Comparison of ENCODE assay signal across 8 mouse cellular contexts in the genomic region with DNA sequence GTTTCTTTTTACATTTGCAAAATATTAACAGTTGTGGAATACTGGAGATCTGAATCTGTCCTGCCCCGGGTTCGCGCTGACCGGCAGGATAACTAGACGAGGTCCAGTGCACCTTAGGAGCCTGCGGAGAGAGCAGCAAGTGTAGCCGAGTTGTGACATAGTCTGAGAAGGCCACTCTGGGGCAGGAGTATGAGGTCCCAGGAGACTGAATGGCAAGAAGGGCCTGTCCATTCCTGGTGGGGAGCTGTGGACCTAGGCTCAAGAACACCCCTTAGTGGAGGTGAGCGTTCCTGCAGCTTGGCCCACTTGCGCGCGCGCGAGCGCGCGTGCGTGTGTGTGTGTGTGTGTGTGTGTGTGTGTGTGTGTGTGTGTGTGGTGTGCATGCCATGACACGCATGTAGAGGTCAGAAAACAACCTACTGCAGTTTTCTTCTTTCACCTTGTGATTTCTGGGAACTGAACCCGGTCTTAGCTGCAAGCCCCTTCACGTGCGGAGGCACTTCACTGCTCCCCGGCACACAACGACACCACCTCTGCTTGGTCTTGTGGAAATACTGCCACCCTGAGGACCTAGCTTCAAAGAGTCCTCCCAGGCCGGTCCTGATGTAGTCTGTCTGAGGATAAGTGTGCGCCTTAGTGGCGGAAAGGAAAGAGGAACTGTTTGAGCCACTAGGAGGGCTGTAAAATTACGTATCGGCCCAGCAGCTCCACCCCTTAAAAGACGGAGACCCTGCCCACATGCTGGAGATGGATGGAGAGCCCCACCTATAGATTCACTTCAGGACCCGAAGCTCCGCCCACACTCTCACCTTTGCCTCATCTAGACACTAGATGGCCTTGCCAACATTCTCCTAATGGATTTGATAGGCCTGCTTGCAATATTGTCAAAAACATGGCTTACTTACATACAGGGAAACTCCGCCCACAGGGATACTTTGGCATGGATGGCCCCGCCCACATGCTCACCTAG. TPM values are rescaled to one million over a fixed set of nuclear protein-coding genes. Genes with fewer than 3 reads are reported as not detected.
DNase-seq lines count a peak whose midpoint lies in the region; ATAC-seq lines count a peak whose summit lies in the region.

No protein-coding gene starts in this region.

- WGBS in forebrain, embryonic 14.5 days, result 3% methylated on average over 32 of the region's 33 CpGs
- WGBS in hindbrain, embryonic 16.5 days, result 5% methylated on average over 26 of the region's 33 CpGs
- WGBS in limb, embryonic 10.5 days, result 4% methylated on average over 33 of the region's 33 CpGs
- 4% methylated on average over 33 of the region's 33 CpGs for WGBS in stomach, embryonic 14.5 days

- ATAC-seq in forebrain, embryonic 14.5 days, result peak; percentile 58; the same call in 1 of the 2 replicates
- ATAC-seq in hindbrain, embryonic 16.5 days, result peak; percentile 82
- peak; percentile 83 for ATAC-seq in stomach, embryonic 14.5 days (ENCODE audit: insufficient number of reproducible peaks, insufficient read depth, low FRiP score, low read depth)

- no peak overlapping the region for H3K4me3 ChIP-seq in forebrain, embryonic 14.5 days (ENCODE audit: low read depth, low read length)
- peak overlapping the region; percentile 28 for H3K4me3 ChIP-seq in hindbrain, embryonic 16.5 days (ENCODE audit: low read length)
- H3K4me3 ChIP-seq in limb, embryonic 10.5 days, result peak overlapping the region; percentile 45
- peak overlapping the region; percentile 19; the same call in 1 of the 2 replicates for H3K4me3 ChIP-seq in stomach, embryonic 14.5 days (ENCODE audit: low read depth, low read length)

- no peaks in the 10 kb centered on the region for H3K9me3 ChIP-seq in forebrain, embryonic 14.5 days (replicated peaks; ENCODE audit: control insufficient read depth, low read length)
- no peaks in the 10 kb centered on the region for H3K9me3 ChIP-seq in hindbrain, embryonic 16.5 days (ENCODE audit: control insufficient read depth, low read length)
- H3K9me3 ChIP-seq in limb, embryonic 10.5 days (replicated peaks), result no peaks in the 10 kb centered on the region
- no peaks in the 10 kb centered on the region for H3K9me3 ChIP-seq in stomach, embryonic 14.5 days (ENCODE audit: control insufficient read depth, low read depth, low read length)

- H3K27ac ChIP-seq in forebrain, embryonic 14.5 days (ENCODE audit: low read depth, low read length), result no peak overlapping the region
- H3K27ac ChIP-seq in hindbrain, embryonic 16.5 days (ENCODE audit: low read depth, low read length), result no peak overlapping the region
- H3K27ac ChIP-seq in limb, embryonic 10.5 days, result no peak overlapping the region
- H3K27ac ChIP-seq in stomach, embryonic 14.5 days (ENCODE audit: low read length), result peak overlapping the region; percentile 68; the same call in 1 of the 2 replicates

- no peaks in the 10 kb centered on the region for H3K36me3 ChIP-seq in forebrain, embryonic 14.5 days (ENCODE audit: control insufficient read depth, insufficient read depth, low read length)
- no peaks in the 10 kb centered on the region for H3K36me3 ChIP-seq in hindbrain, embryonic 16.5 days (ENCODE audit: control insufficient read depth, insufficient read depth, low read length)
- H3K36me3 ChIP-seq in limb, embryonic 10.5 days, result no peaks in the 10 kb centered on the region
- H3K36me3 ChIP-seq in stomach, embryonic 14.5 days (ENCODE audit: control insufficient read depth, insufficient read depth, low read length), result no peaks in the 10 kb centered on the region

- H3K27me3 ChIP-seq in forebrain, embryonic 14.5 days (replicated peaks; ENCODE audit: control insufficient read depth, insufficient read depth, low read length), result no peaks in the 10 kb centered on the region
- H3K27me3 ChIP-seq in hindbrain, embryonic 16.5 days (replicated peaks; ENCODE audit: control insufficient read depth, insufficient read depth, low read length), result no peaks in the 10 kb centered on the region; the same call in 1 of the 2 replicates
- 0 out of 2 replicates have a peak, but pooled peaks cover 4% of the 10 kb centered on the region for H3K27me3 ChIP-seq in limb, embryonic 10.5 days (ENCODE audit: low read depth, poor library complexity, severe bottlenecking)
- H3K27me3 ChIP-seq in stomach, embryonic 14.5 days (ENCODE audit: control insufficient read depth, insufficient read depth, low read length), result no peaks in the 10 kb centered on the region

- peaks cover 4% of the 10 kb centered on the region; the same call in 1 of the 2 replicates for H3K4me1 ChIP-seq in forebrain, embryonic 14.5 days (ENCODE audit: control insufficient read depth, insufficient read depth, low read length)
- H3K4me1 ChIP-seq in hindbrain, embryonic 16.5 days (ENCODE audit: control insufficient read depth, insufficient read depth, low read depth, low read length), result peaks cover 7% of the 10 kb centered on the region
- H3K4me1 ChIP-seq in limb, embryonic 10.5 days, result peaks cover 26% of the 10 kb centered on the region
- H3K4me1 ChIP-seq in stomach, embryonic 14.5 days (ENCODE audit: control insufficient read depth, insufficient read depth, low read length), result peaks cover 7% of the 10 kb centered on the region; the same call in 1 of the 2 replicates

- peak overlapping the region; percentile 13 for H3K9ac ChIP-seq in forebrain, embryonic 14.5 days (ENCODE audit: low read length)
- peak overlapping the region; percentile 35 for H3K9ac ChIP-seq in hindbrain, embryonic 16.5 days (ENCODE audit: low read depth, low read length)
- H3K9ac ChIP-seq in stomach, embryonic 14.5 days (replicated peaks; ENCODE audit: low read depth, low read length), result 0 out of 2 replicates have a peak overlapping the region, but pooled peaks have one; percentile 14

- peak overlapping the region; percentile 41 for H3K4me2 ChIP-seq in forebrain, embryonic 14.5 days (ENCODE audit: low read length)
- peak overlapping the region; percentile 56 for H3K4me2 ChIP-seq in hindbrain, embryonic 16.5 days (ENCODE audit: low read length)
- H3K4me2 ChIP-seq in stomach, embryonic 14.5 days (replicated peaks; ENCODE audit: low read depth, low read length), result peak overlapping the region; percentile 46

- DNase-seq in left cerebral cortex, adult 18-20 months (ENCODE audit: low spot score in 2 of 2), result peak; percentile 6 to 20
- no peak for DNase-seq in left cerebral cortex, adult 8-10 months (ENCODE audit: low spot score in 2 of 2)
- peak; percentile 49 for DNase-seq in c-Kit-positive CD71-positive TER-119-negative erythroid progenitor cells, embryonic 14.5 days (ENCODE audit: low read depth)
- DNase-seq in forebrain, embryonic 14.5 days (ENCODE audit: low spot score), result peak; percentile 41
- DNase-seq in limb, embryonic 10.5 days (ENCODE audit: low spot score), result peak; percentile 50
- DNase-seq in mesoderm, embryonic 11.5 days (ENCODE audit: low read depth, low spot score), result peak; percentile 49

RNA-seq across cellular contexts. Expression of a gene that starts 19.4 kb away (rescaled TPM):
- total RNA-seq in left cerebral cortex, adult 18-20 months (2021), result not detected
- total RNA-seq in left cerebral cortex, adult 8-10 months (2022), result not detected
- not detected in 2 replicates for polyA plus RNA-seq in forebrain, embryonic 14.5 days (2014; fragmentation: Nextera tagmentation; extraction: Ambion mirVana)
- polyA plus RNA-seq in hindbrain, embryonic 16.5 days (2015; fragmentation: Nextera tagmentation; extraction: Ambion mirVana), result not detected in 2 replicates
- 9.8 and 10.0 TPM in 2 replicates for polyA plus RNA-seq in limb, embryonic 10.5 days (2016; fragmentation: Nextera tagmentation; extraction: Ambion mirVana)
- polyA plus RNA-seq in stomach, embryonic 14.5 days (2014; fragmentation: Nextera tagmentation; extraction: Ambion mirVana), result 91.5 and 93.9 TPM in 2 replicates

RNA-seq across cellular contexts. Expression of a gene that starts 19.9 kb away (rescaled TPM):
- total RNA-seq in left cerebral cortex, adult 18-20 months (2021), result under 1 TPM in 1 of 2 experiments, not detected in 1; 0.49 TPM
- under 1 TPM in 2 of 4 experiments, not detected in 2; 0.50 to 0.93 TPM for total RNA-seq in left cerebral cortex, adult 8-10 months (2022)
- 5.9 and 9.0 TPM in 2 replicates for polyA plus RNA-seq in forebrain, embryonic 14.5 days (2014; fragmentation: Nextera tagmentation; extraction: Ambion mirVana)
- polyA plus RNA-seq in hindbrain, embryonic 16.5 days (2015; fragmentation: Nextera tagmentation; extraction: Ambion mirVana), result 4.2 and 4.6 TPM in 2 replicates
- 8.3 and 10.3 TPM in 2 replicates for polyA plus RNA-seq in limb, embryonic 10.5 days (2016; fragmentation: Nextera tagmentation; extraction: Ambion mirVana)
- 69.7 and 71.2 TPM in 2 replicates for polyA plus RNA-seq in stomach, embryonic 14.5 days (2014; fragmentation: Nextera tagmentation; extraction: Ambion mirVana)

RNA-seq across cellular contexts. Expression of a gene that starts 34.0 kb away (rescaled TPM):
- 1 to 10 TPM; 7.4 to 9.7 TPM for total RNA-seq in left cerebral cortex, adult 18-20 months (2021)
- total RNA-seq in left cerebral cortex, adult 8-10 months (2022), result 10 to 100 TPM in 3 of 4 experiments, 1 to 10 TPM in 1; 9.7 to 11.5 (median 11.1) TPM
- polyA plus RNA-seq in forebrain, embryonic 14.5 days (2014; fragmentation: Nextera tagmentation; extraction: Ambion mirVana), result 6.3 and 9.4 TPM in 2 replicates
- 5.2 and 7.0 TPM in 2 replicates for polyA plus RNA-seq in hindbrain, embryonic 16.5 days (2015; fragmentation: Nextera tagmentation; extraction: Ambion mirVana)
- polyA plus RNA-seq in limb, embryonic 10.5 days (2016; fragmentation: Nextera tagmentation; extraction: Ambion mirVana), result 11.0 and 16.5 TPM in 2 replicates
- polyA plus RNA-seq in stomach, embryonic 14.5 days (2014; fragmentation: Nextera tagmentation; extraction: Ambion mirVana), result 22.1 and 26.3 TPM in 2 replicates

RNA-seq across cellular contexts. Expression of a gene that starts 42.8 kb away (rescaled TPM):
- total RNA-seq in left cerebral cortex, adult 18-20 months (2021), result 10 to 100 TPM; 34.3 to 38.1 TPM
- 10 to 100 TPM; 35.2 to 39.9 (median 36.7) TPM for total RNA-seq in left cerebral cortex, adult 8-10 months (2022)
- 66.9 and 70.7 TPM in 2 replicates for polyA plus RNA-seq in forebrain, embryonic 14.5 days (2014; fragmentation: Nextera tagmentation; extraction: Ambion mirVana)
- polyA plus RNA-seq in hindbrain, embryonic 16.5 days (2015; fragmentation: Nextera tagmentation; extraction: Ambion mirVana), result 73.3 and 82.1 TPM in 2 replicates
- polyA plus RNA-seq in limb, embryonic 10.5 days (2016; fragmentation: Nextera tagmentation; extraction: Ambion mirVana), result 23.5 and 30.1 TPM in 2 replicates
- 73.3 and 80.6 TPM in 2 replicates for polyA plus RNA-seq in stomach, embryonic 14.5 days (2014; fragmentation: Nextera tagmentation; extraction: Ambion mirVana)

RNA-seq across cellular contexts. Expression of a gene that starts 50.8 kb away (rescaled TPM):
- total RNA-seq in left cerebral cortex, adult 18-20 months (2021), result not detected
- not detected for total RNA-seq in left cerebral cortex, adult 8-10 months (2022)
- 0.22 TPM in 1 of 2 replicates, not detected in the other for polyA plus RNA-seq in forebrain, embryonic 14.5 days (2014; fragmentation: Nextera tagmentation; extraction: Ambion mirVana)
- polyA plus RNA-seq in hindbrain, embryonic 16.5 days (2015; fragmentation: Nextera tagmentation; extraction: Ambion mirVana), result not detected in 2 replicates
- 2.1 and 2.3 TPM in 2 replicates for polyA plus RNA-seq in limb, embryonic 10.5 days (2016; fragmentation: Nextera tagmentation; extraction: Ambion mirVana)
- polyA plus RNA-seq in stomach, embryonic 14.5 days (2014; fragmentation: Nextera tagmentation; extraction: Ambion mirVana), result 1.0 TPM in 1 of 2 replicates, not detected in the other

Comparison
In these comparisons a context has a peak if more than half of its experiments do, and no peak if none do; other contexts are left out.
1. DNase-seq: peak in left cerebral cortex, adult 18-20 months (2 of 2), c-Kit-positive CD71-positive TER-119-negative erythroid progenitor cells, embryonic 14.5 days (single experiment), forebrain, embryonic 14.5 days (single experiment), limb, embryonic 10.5 days (single experiment) and mesoderm, embryonic 11.5 days (single experiment); none in left cerebral cortex, adult 8-10 months (0 of 2).
2. RNA of a gene that starts 19.4 kb away (polyA plus RNA-seq): 91.5 to 93.9 TPM in stomach, embryonic 14.5 days and 9.8 to 10.0 TPM in limb, embryonic 10.5 days; not detected in hindbrain, embryonic 16.5 days and not detected in forebrain, embryonic 14.5 days; every median in the first group is over 10 times any median in the second.
3. Peak in every context shown above with its lines, with median percentiles within 50 percentile points of each other: ATAC-seq, H3K4me2 ChIP-seq and H3K9ac ChIP-seq.